Mouse (Mus musculus): ENCODE measurements around the gene Myg1. TPM values are rescaled to one million over a fixed set of nuclear protein-coding genes. Genes with fewer than 3 reads are reported as not detected.
A peak's percentile ranks its signal among the peaks of the same experiment; 100 is the strongest.

Gene Myg1
- polyA plus RNA-seq, 2 experiments: 32.5 to 43.2 TPM

GRCm38 (mm10) chr15:102341580-102341979, 10.1 kb downstream of the Myg1 start:
- DNase-seq (ENCODE audit: low read depth in 3 of 3, low spot score in 3 of 3): no peak
- Histone ChIP-seq H3K27me3 (ENCODE audit: control insufficient read depth, insufficient read depth, low read length) (no peaks in the 10 kb centered on the region), H3K9ac (replicated peaks) (no peak overlapping the region), H3K4me3 (ENCODE audit: insufficient read depth in 1 of 2, low read depth in 2 of 2, low read length in 2 of 2) (no peak overlapping the region), H3K9me3 (ENCODE audit: control insufficient read depth, low read length) (no peaks in the 10 kb centered on the region), H3K27ac (no peak overlapping the region), H3K4me2 (ENCODE audit: low read depth) (no peak overlapping the region), H3K36me3 (replicated peaks; ENCODE audit: control insufficient read depth, insufficient read depth, low read depth) (peaks cover 39% of the 10 kb centered on the region), H3K4me1 (replicated peaks; ENCODE audit: control insufficient read depth in 2 of 2, insufficient read depth in 2 of 2, low read length in 1 of 2) (no peaks in the 10 kb centered on the region)
- TF ChIP-seq CTCF (IDR thresholded peaks at IDR 0.05; ENCODE audit: low read depth) (peak; percentile 72), EP300 (IDR thresholded peaks at IDR 0.05; ENCODE audit: low read depth) (no peak)
- 9% methylated on average over 1 of the region's 1 CpGs for WGBS (ENCODE audit: insufficient replicate concordance)
- no peak for ATAC-seq (ENCODE audit: insufficient read depth)

GRCm38 (mm10) chr15:102344490-102344889, 13.0 kb downstream of the Myg1 start:
- DNase-seq (ENCODE audit: low read depth in 3 of 3, low spot score in 3 of 3) (no peak), ATAC-seq (ENCODE audit: insufficient read depth) (no peak)
- TF ChIP-seq CTCF (IDR thresholded peaks at IDR 0.05; ENCODE audit: low read depth): no peak
- TF ChIP-seq EP300 (IDR thresholded peaks at IDR 0.05; ENCODE audit: low read depth): no peak
- peaks cover 0 to under 1% of the 10 kb centered on the region in 2 experiments; a peak in 1 of 4 replicates for H3K4me1 ChIP-seq (replicated peaks; ENCODE audit: control insufficient read depth in 2 of 2, insufficient read depth in 2 of 2, low read length in 1 of 2)
- no peak overlapping the region for H3K9ac ChIP-seq (replicated peaks)
- no peak overlapping the region for H3K4me2 ChIP-seq (ENCODE audit: low read depth)
- H3K27ac ChIP-seq: no peak overlapping the region
- no peaks in the 10 kb centered on the region for H3K27me3 ChIP-seq (ENCODE audit: control insufficient read depth, insufficient read depth, low read length)
- H3K36me3 ChIP-seq (replicated peaks; ENCODE audit: control insufficient read depth, insufficient read depth, low read depth): peaks cover 29% of the 10 kb centered on the region
- no peak overlapping the region for H3K4me3 ChIP-seq (ENCODE audit: insufficient read depth in 1 of 2, low read depth in 2 of 2, low read length in 2 of 2)
- no peaks in the 10 kb centered on the region for H3K9me3 ChIP-seq (ENCODE audit: control insufficient read depth, low read length)
- 87% methylated on average over 3 of the region's 3 CpGs for WGBS (ENCODE audit: insufficient replicate concordance)

- no peak for DNase-seq (ENCODE audit: low read depth in 3 of 3, low spot score in 3 of 3)
- no peaks in the 10 kb centered on the region for H3K27me3 ChIP-seq (ENCODE audit: control insufficient read depth, insufficient read depth, low read length)
- ATAC-seq (ENCODE audit: insufficient read depth): no peak
- no peak overlapping the region for H3K9ac ChIP-seq (replicated peaks)
- no peak for TF ChIP-seq EP300 (IDR thresholded peaks at IDR 0.05; ENCODE audit: low read depth)
- no peak for TF ChIP-seq CTCF (IDR thresholded peaks at IDR 0.05; ENCODE audit: low read depth)
- no peak overlapping the region for H3K4me2 ChIP-seq (ENCODE audit: low read depth)
- H3K4me3 ChIP-seq (ENCODE audit: insufficient read depth in 1 of 2, low read depth in 2 of 2, low read length in 2 of 2): no peak overlapping the region
- peaks cover 20% of the 10 kb centered on the region for H3K36me3 ChIP-seq (replicated peaks; ENCODE audit: control insufficient read depth, insufficient read depth, low read depth)
- no peak overlapping the region for H3K27ac ChIP-seq
- WGBS (ENCODE audit: insufficient replicate concordance): 79% methylated on average over 4 of the region's 4 CpGs
- no peaks in the 10 kb centered on the region for H3K9me3 ChIP-seq (ENCODE audit: control insufficient read depth, low read length)
- peaks cover 6 to 8% of the 10 kb centered on the region in 2 experiments for H3K4me1 ChIP-seq (replicated peaks; ENCODE audit: control insufficient read depth in 2 of 2, insufficient read depth in 2 of 2, low read length in 1 of 2)
Observed at GRCm38 (mm10) chr15:102346444-102346843, 14.9 kb downstream of the Myg1 start.

GRCm38 (mm10) chr15:102350138-102350941, 18.8 kb downstream of the Myg1 start, which contains the start of gene Aaas:
Aaas (minus strand) TSS chr15:102350771.
- peak; percentile 89 for ATAC-seq (ENCODE audit: insufficient read depth)
- DNase-seq (ENCODE audit: low read depth in 3 of 3, low spot score in 3 of 3): peak; percentile 93 to 94 (median 94)
- no peaks in the 10 kb centered on the region for H3K9me3 ChIP-seq (ENCODE audit: control insufficient read depth, low read length)
- TF ChIP-seq CTCF (IDR thresholded peaks at IDR 0.05; ENCODE audit: low read depth): peak; percentile 97
- no peak; the same call in 1 of the 2 replicates for TF ChIP-seq EP300 (IDR thresholded peaks at IDR 0.05; ENCODE audit: low read depth)
- peak within 1 kb of the TSS; percentile 46 for H3K27ac ChIP-seq
- H3K4me3 ChIP-seq (ENCODE audit: insufficient read depth in 1 of 2, low read depth in 2 of 2, low read length in 2 of 2): peak within 1 kb of the TSS; percentile 77 to 93
- WGBS (ENCODE audit: insufficient replicate concordance): under 1% methylated on average over 56 of the region's 56 CpGs
- H3K36me3 ChIP-seq (replicated peaks; ENCODE audit: control insufficient read depth, insufficient read depth, low read depth): peaks cover 14% of the 10 kb centered on the region
- H3K4me1 ChIP-seq (replicated peaks; ENCODE audit: control insufficient read depth in 2 of 2, insufficient read depth in 2 of 2, low read length in 1 of 2): peaks cover 6 to 8% of the 10 kb centered on the region in 2 experiments
- H3K4me2 ChIP-seq (ENCODE audit: low read depth): peak within 1 kb of the TSS; percentile 93
- peaks cover 14% of the 10 kb centered on the region for H3K27me3 ChIP-seq (ENCODE audit: control insufficient read depth, insufficient read depth, low read length)
- peak within 1 kb of the TSS; percentile 95 for H3K9ac ChIP-seq (replicated peaks)

GRCm38 (mm10) chr15:102350942-102351291, 19.4 kb downstream of the Myg1 start:
- peaks cover 6 to 8% of the 10 kb centered on the region in 2 experiments for H3K4me1 ChIP-seq (replicated peaks; ENCODE audit: control insufficient read depth in 2 of 2, insufficient read depth in 2 of 2, low read length in 1 of 2)
- peaks cover 20% of the 10 kb centered on the region for H3K27me3 ChIP-seq (ENCODE audit: control insufficient read depth, insufficient read depth, low read length)
- ATAC-seq (ENCODE audit: insufficient read depth) (peak; percentile 54), DNase-seq (ENCODE audit: low read depth in 3 of 3, low spot score in 3 of 3) (peak in 1 of 3 experiments; percentile 37)
- peak overlapping the region; percentile 68 for H3K9ac ChIP-seq (replicated peaks)
- no peaks in the 10 kb centered on the region for H3K9me3 ChIP-seq (ENCODE audit: control insufficient read depth, low read length)
- TF ChIP-seq EP300 (IDR thresholded peaks at IDR 0.05; ENCODE audit: low read depth): no peak; the same call in 1 of the 2 replicates
- H3K36me3 ChIP-seq (replicated peaks; ENCODE audit: control insufficient read depth, insufficient read depth, low read depth): peaks cover 11% of the 10 kb centered on the region
- H3K27ac ChIP-seq: no peak overlapping the region; the same call in 1 of the 2 replicates
- peak overlapping the region; percentile 77 to 93 for H3K4me3 ChIP-seq (ENCODE audit: insufficient read depth in 1 of 2, low read depth in 2 of 2, low read length in 2 of 2)
- 6% methylated on average over 11 of the region's 11 CpGs for WGBS (ENCODE audit: insufficient replicate concordance)
- H3K4me2 ChIP-seq (ENCODE audit: low read depth): peak overlapping the region; percentile 93

Measured in liver, embryonic 14.5 days (tissue).